Mouse (Mus musculus): ENCODE results near the gene Dync1i1. TPM values are rescaled to one million over a fixed set of nuclear protein-coding genes. Genes with fewer than 3 reads are reported as not detected.

Gene Dync1i1
- polyA plus RNA-seq, 1 experiment from 2014 or later: 9.6 TPM

DNA sequence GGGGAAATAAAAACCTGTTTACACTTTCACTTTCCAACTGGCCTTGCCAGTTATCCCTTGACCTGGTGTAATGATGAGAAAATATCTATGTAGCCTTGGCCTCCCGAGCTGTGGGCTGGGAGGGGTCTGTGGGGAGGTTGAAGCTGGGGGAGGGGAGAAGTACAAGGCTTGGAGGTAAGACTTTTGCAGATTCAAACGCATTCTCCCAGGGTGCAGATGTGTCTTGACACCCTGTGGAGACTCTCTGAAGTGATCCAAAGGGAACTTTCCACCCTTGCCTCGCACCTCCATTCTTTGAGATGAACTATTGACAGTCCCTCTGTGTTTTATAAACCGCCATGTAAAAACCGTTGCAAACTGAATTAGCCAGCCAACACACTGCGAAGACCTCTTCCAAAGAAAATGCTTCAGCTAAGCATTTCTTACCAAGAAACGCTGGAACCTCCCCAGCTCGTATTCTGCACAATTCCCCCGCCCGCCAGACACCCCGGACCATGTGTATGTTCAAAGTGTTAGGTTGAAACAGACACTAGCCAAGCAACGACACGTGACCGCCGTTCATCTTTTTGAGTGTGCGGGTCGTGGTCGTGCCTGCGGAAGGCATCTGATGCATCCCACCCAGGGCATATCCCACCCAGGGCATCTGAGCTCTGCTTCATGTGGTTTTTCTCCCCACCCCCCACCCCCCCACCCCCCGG lies 133.6 kb downstream of the Dync1i1 start:
- ATAC-seq (ENCODE audit: insufficient number of reproducible peaks, low FRiP score, low TSS enrichment, low read depth): peak; percentile 51
- H3K27me3 ChIP-seq: peaks cover 8% of the 10 kb centered on the region; the same call in 1 of the 2 replicates
- 37% methylated on average over 20 of the region's 20 CpGs for WGBS
- peak overlapping the region; percentile 12; the same call in 1 of the 2 replicates for H3K4me3 ChIP-seq (replicated peaks)
- peaks cover 19% of the 10 kb centered on the region for H3K4me1 ChIP-seq
- peak overlapping the region; percentile 40 for H3K4me2 ChIP-seq (replicated peaks)
- H3K9me3 ChIP-seq (replicated peaks): no peaks in the 10 kb centered on the region
- H3K27ac ChIP-seq (replicated peaks): peak overlapping the region; percentile 35; the same call in 1 of the 2 replicates
- H3K9ac ChIP-seq: no peak overlapping the region
- no peaks in the 10 kb centered on the region for H3K36me3 ChIP-seq

DNA sequence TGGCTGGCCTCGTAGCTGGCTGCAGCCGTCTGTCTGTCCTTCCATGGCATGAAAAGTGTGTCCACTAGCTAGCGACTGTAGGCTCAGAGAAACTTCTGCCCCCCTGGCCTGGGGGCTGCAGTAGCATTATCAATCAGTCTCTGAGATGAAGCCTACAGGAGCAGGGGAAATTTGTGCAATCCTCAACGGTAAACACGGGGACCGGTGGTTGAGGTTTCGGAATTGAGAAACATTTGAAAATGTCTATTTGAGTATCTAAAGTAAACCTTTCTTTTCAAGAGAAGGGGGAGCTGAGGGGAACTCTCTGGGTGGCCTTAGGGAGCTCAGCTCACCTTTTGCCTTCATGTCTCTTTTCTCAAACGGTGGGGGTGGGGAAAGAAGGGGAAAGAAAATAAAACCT lies 134.2 kb downstream of the Dync1i1 start:
- Histone ChIP-seq H3K4me3 (replicated peaks) (no peak overlapping the region), H3K9ac (no peak overlapping the region), H3K4me2 (replicated peaks) (peak overlapping the region; percentile 40)

DNA sequence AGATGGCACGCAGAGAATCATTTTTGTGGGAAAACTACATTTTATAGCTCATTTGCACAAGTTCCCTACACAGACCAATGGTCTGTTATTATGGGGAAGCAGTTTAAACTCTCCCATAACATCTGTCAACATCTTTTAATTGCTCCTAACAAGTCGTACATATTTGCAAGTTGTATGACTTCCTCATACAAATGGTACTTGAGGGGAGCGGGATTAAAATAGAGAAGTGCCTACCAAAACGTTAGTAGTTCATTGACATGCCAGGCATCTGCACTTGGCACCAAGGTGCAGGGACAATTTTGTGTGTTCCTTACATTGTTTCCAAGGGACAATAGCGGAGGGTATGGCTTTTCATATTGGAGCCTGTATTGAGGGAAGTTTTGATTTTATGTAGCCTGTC lies 140.7 kb downstream of the Dync1i1 start:
- Histone ChIP-seq H3K27ac (replicated peaks) (no peak overlapping the region), H3K4me1 (no peaks in the 10 kb centered on the region), H3K9ac (no peak overlapping the region), H3K27me3 (no peaks in the 10 kb centered on the region), H3K4me3 (replicated peaks) (no peak overlapping the region), H3K4me2 (replicated peaks) (no peak overlapping the region), H3K36me3 (no peaks in the 10 kb centered on the region), H3K9me3 (replicated peaks) (no peaks in the 10 kb centered on the region)
- 78% methylated on average over 5 of the region's 5 CpGs for WGBS
- no peak for ATAC-seq (ENCODE audit: insufficient number of reproducible peaks, low FRiP score, low TSS enrichment, low read depth)

More for the DNA sequence above, 134.2 kb downstream of the Dync1i1 start:
- H3K4me1 ChIP-seq: peaks cover 19% of the 10 kb centered on the region
- no peak overlapping the region for H3K27ac ChIP-seq (replicated peaks)
- H3K9me3 ChIP-seq (replicated peaks): no peaks in the 10 kb centered on the region
- 49% methylated on average over 8 of the region's 8 CpGs for WGBS
- ATAC-seq (ENCODE audit: insufficient number of reproducible peaks, low FRiP score, low TSS enrichment, low read depth): no peak
- H3K27me3 ChIP-seq: peaks cover 7% of the 10 kb centered on the region; the same call in 1 of the 2 replicates
- H3K36me3 ChIP-seq: no peaks in the 10 kb centered on the region

GRCm38 (mm10) chr6:5867221-5867620 lies 141.8 kb downstream of the Dync1i1 start:
- Histone ChIP-seq H3K4me3 (replicated peaks) (no peak overlapping the region), H3K9me3 (replicated peaks) (no peaks in the 10 kb centered on the region), H3K36me3 (no peaks in the 10 kb centered on the region), H3K9ac (no peak overlapping the region), H3K4me1 (no peaks in the 10 kb centered on the region), H3K4me2 (replicated peaks) (no peak overlapping the region), H3K27me3 (0 out of 2 replicates have a peak, but pooled peaks cover under 1% of the 10 kb centered on the region), H3K27ac (replicated peaks) (no peak overlapping the region)
- ATAC-seq (ENCODE audit: insufficient number of reproducible peaks, low FRiP score, low TSS enrichment, low read depth): no peak
- WGBS: 94% methylated on average over 4 of the region's 4 CpGs

DNA sequence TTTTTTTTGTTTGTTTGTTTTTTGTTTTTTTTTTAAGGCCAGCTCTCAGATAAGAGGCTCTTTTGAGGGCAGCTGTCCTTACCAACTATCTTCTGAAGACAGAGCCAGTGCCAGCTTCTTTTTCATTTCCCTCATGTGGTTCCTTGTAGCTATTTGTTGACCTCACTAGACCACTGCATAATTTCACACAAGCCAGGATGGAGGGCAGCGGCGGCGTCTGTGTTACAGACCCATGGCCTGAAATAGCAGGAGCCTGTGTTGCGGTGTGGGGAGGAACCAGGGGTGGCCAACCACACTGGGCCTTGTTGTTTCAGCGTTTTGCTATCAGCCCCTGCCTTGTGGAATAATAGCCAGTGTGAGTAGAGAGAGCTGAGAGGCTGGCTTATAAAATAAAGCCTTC lies 145.6 kb downstream of the Dync1i1 start:
- Histone ChIP-seq H3K9ac (no peak overlapping the region), H3K27me3 (0 out of 2 replicates have a peak, but pooled peaks cover 5% of the 10 kb centered on the region), H3K4me3 (replicated peaks) (no peak overlapping the region), H3K9me3 (replicated peaks) (no peaks in the 10 kb centered on the region), H3K4me1 (no peaks in the 10 kb centered on the region), H3K27ac (replicated peaks) (peak overlapping the region; percentile 39; the same call in 1 of the 2 replicates), H3K4me2 (replicated peaks) (no peak overlapping the region), H3K36me3 (no peaks in the 10 kb centered on the region)
- WGBS: 69% methylated on average over 5 of the region's 5 CpGs
- peak; percentile 80; the same call in 1 of the 2 replicates for ATAC-seq (ENCODE audit: insufficient number of reproducible peaks, low FRiP score, low TSS enrichment, low read depth)

GRCm38 (mm10) chr6:5871581-5872298 lies 146.3 kb downstream of the Dync1i1 start:
- H3K4me2 ChIP-seq (replicated peaks): no peak overlapping the region
- no peaks in the 10 kb centered on the region for H3K9me3 ChIP-seq (replicated peaks)
- no peaks in the 10 kb centered on the region for H3K4me1 ChIP-seq
- no peaks in the 10 kb centered on the region for H3K36me3 ChIP-seq
- 75% methylated on average over 15 of the region's 15 CpGs for WGBS
- peak; percentile 60; the same call in 1 of the 2 replicates for ATAC-seq (ENCODE audit: insufficient number of reproducible peaks, low FRiP score, low TSS enrichment, low read depth)
- 0 out of 2 replicates have a peak, but pooled peaks cover 5% of the 10 kb centered on the region for H3K27me3 ChIP-seq
- H3K4me3 ChIP-seq (replicated peaks): no peak overlapping the region
- H3K9ac ChIP-seq: no peak overlapping the region
- H3K27ac ChIP-seq (replicated peaks): peak overlapping the region; percentile 39

- Histone ChIP-seq H3K27ac (replicated peaks) (no peak overlapping the region), H3K4me3 (replicated peaks) (no peak overlapping the region), H3K27me3 (no peaks in the 10 kb centered on the region), H3K4me2 (replicated peaks) (no peak overlapping the region), H3K9ac (no peak overlapping the region), H3K36me3 (no peaks in the 10 kb centered on the region), H3K4me1 (no peaks in the 10 kb centered on the region), H3K9me3 (replicated peaks) (no peaks in the 10 kb centered on the region)
- no peak for ATAC-seq (ENCODE audit: insufficient number of reproducible peaks, low FRiP score, low TSS enrichment, low read depth)
- 65% methylated on average over 6 of the region's 6 CpGs for WGBS
Observed at GRCm38 (mm10) chr6:5889341-5889740, 163.9 kb downstream of the Dync1i1 start.

- 73% methylated on average over 7 of the region's 7 CpGs for WGBS
Observed at GRCm38 (mm10) chr6:5911295-5911694, 185.9 kb downstream of the Dync1i1 start.

GRCm38 (mm10) chr6:5915028-5915427 lies 189.6 kb downstream of the Dync1i1 start:
- no peaks in the 10 kb centered on the region for H3K27me3 ChIP-seq
- H3K4me2 ChIP-seq (replicated peaks): no peak overlapping the region
- H3K9ac ChIP-seq: no peak overlapping the region
- H3K36me3 ChIP-seq: no peaks in the 10 kb centered on the region
- H3K27ac ChIP-seq (replicated peaks): no peak overlapping the region
- H3K4me1 ChIP-seq: no peaks in the 10 kb centered on the region
- no peaks in the 10 kb centered on the region for H3K9me3 ChIP-seq (replicated peaks)
- 81% methylated on average over 2 of the region's 2 CpGs for WGBS
- no peak for ATAC-seq (ENCODE audit: insufficient number of reproducible peaks, low FRiP score, low TSS enrichment, low read depth)
- no peak overlapping the region for H3K4me3 ChIP-seq (replicated peaks)

More at GRCm38 (mm10) chr6:5911295-5911694, 185.9 kb downstream of the Dync1i1 start:
- H3K27ac ChIP-seq (replicated peaks): no peak overlapping the region
- H3K4me3 ChIP-seq (replicated peaks): no peak overlapping the region
- no peaks in the 10 kb centered on the region for H3K27me3 ChIP-seq
- H3K36me3 ChIP-seq: no peaks in the 10 kb centered on the region
- H3K9ac ChIP-seq: no peak overlapping the region
- no peak overlapping the region for H3K4me2 ChIP-seq (replicated peaks)
- ATAC-seq (ENCODE audit: insufficient number of reproducible peaks, low FRiP score, low TSS enrichment, low read depth): no peak
- H3K4me1 ChIP-seq: no peaks in the 10 kb centered on the region
- no peaks in the 10 kb centered on the region for H3K9me3 ChIP-seq (replicated peaks)

GRCm38 (mm10) chr6:5920670-5921069 lies 195.2 kb downstream of the Dync1i1 start:
- no peak for ATAC-seq (ENCODE audit: insufficient number of reproducible peaks, low FRiP score, low TSS enrichment, low read depth)
- no peak overlapping the region for H3K9ac ChIP-seq
- no peak overlapping the region for H3K4me3 ChIP-seq (replicated peaks)
- no peak overlapping the region for H3K4me2 ChIP-seq (replicated peaks)
- H3K36me3 ChIP-seq: no peaks in the 10 kb centered on the region
- H3K27me3 ChIP-seq: no peaks in the 10 kb centered on the region
- no peak overlapping the region for H3K27ac ChIP-seq (replicated peaks)
- 40% methylated on average over 4 of the region's 4 CpGs for WGBS
- H3K4me1 ChIP-seq: no peaks in the 10 kb centered on the region
- H3K9me3 ChIP-seq (replicated peaks): no peaks in the 10 kb centered on the region

- no peak overlapping the region for H3K4me3 ChIP-seq (replicated peaks)
- H3K36me3 ChIP-seq: no peaks in the 10 kb centered on the region
- H3K9me3 ChIP-seq (replicated peaks): no peaks in the 10 kb centered on the region
- no peak overlapping the region for H3K9ac ChIP-seq
- H3K4me2 ChIP-seq (replicated peaks): no peak overlapping the region
- H3K27me3 ChIP-seq: no peaks in the 10 kb centered on the region
- no peak overlapping the region for H3K27ac ChIP-seq (replicated peaks)
- no peak for ATAC-seq (ENCODE audit: insufficient number of reproducible peaks, low FRiP score, low TSS enrichment, low read depth)
- no peaks in the 10 kb centered on the region for H3K4me1 ChIP-seq
- 76% methylated on average over 1 of the region's 1 CpGs for WGBS
Observed at GRCm38 (mm10) chr6:5922676-5923075, 197.2 kb downstream of the Dync1i1 start.

Data from embryonic facial prominence, embryonic 15.5 days (tissue).